Mouse (Mus musculus) MEL (cell line): ENCODE measurements around the gene Vipas39. TPM values are rescaled to one million over a fixed set of nuclear protein-coding genes. Genes with fewer than 3 reads are reported as not detected.

ENCODE experiments used
- DNase-seq: peaks from one replicate; pipeline ENCODE4 v3.0.0; 2011; ENCODE audit warnings: low read depth, low spot score
- H3K27ac ChIP-seq: 2 replicates; pipeline ENCODE4 v1.5.1; 2012; ENCODE audit warnings: low read depth, mild to moderate bottlenecking, control low read depth, low read length, moderate library complexity; ENCODE audit not compliant: control insufficient read depth
- H3K27me3 ChIP-seq, 2 experiments: fragments of 150-350 bp in 1 of 2; sonication (generic) in 1 of 2; 2 replicates each; pipeline ENCODE4 v1.6.1; 2012; ENCODE audit warnings: low read length in 2 of 2, mild to moderate bottlenecking in 2 of 2, improper control_type of control experiment in 1 of 2, moderate library complexity in 1 of 2; ENCODE audit not compliant: insufficient read depth in 2 of 2, control insufficient read depth in 1 of 2
- H3K36me3 ChIP-seq, 2 experiments: 2 replicates each; pipeline ENCODE4 v1.6.1; 2012 to 2014; ENCODE audit warnings: low read length in 2 of 2, improper control_type of control experiment in 1 of 2, inconsistent platforms in 1 of 2, mild to moderate bottlenecking in 1 of 2; ENCODE audit not compliant: insufficient read depth in 2 of 2, control insufficient read depth in 1 of 2
- H3K4me1 ChIP-seq, 2 experiments: fragments of 150-350 bp in 1 of 2; sonication (generic) in 1 of 2; 2 replicates each; pipeline ENCODE4 v1.6.1; 2012; ENCODE audit warnings: low read length in 2 of 2, improper control_type of control experiment in 1 of 2, mild to moderate bottlenecking in 1 of 2; ENCODE audit not compliant: insufficient read depth in 2 of 2, control insufficient read depth in 1 of 2
- H3K4me3 ChIP-seq, 2 experiments: fragments of 150-350 bp in 1 of 2; sonication (generic) in 1 of 2; 2 replicates each; pipeline ENCODE4 v1.5.1; 2012; ENCODE audit warnings: low read depth in 2 of 2, low read length in 2 of 2, mild to moderate bottlenecking in 2 of 2, moderate library complexity in 2 of 2, control low read depth in 1 of 2, improper control_type of control experiment in 1 of 2; ENCODE audit not compliant: control insufficient read depth in 1 of 2, insufficient read depth in 1 of 2
- H3K79me2 ChIP-seq: 2 replicates; pipeline ENCODE4 v1.6.1; 2012; ENCODE audit warnings: mild to moderate bottlenecking, low read length, moderate library complexity; ENCODE audit not compliant: control insufficient read depth, poor library complexity, insufficient read depth
- H3K9ac ChIP-seq: 2 replicates; pipeline ENCODE4 v1.6.1; 2012; ENCODE audit warnings: low read depth, mild to moderate bottlenecking, control low read depth, low read length, moderate library complexity; ENCODE audit not compliant: control insufficient read depth, poor library complexity, severe bottlenecking
- H3K9me3 ChIP-seq: fragments of 150-350 bp; sonication (generic); replicated peaks from 2 replicates; pipeline ENCODE4 v1.6.1; 2012; ENCODE audit warnings: mild to moderate bottlenecking, low read length, improper control_type of control experiment, moderate library complexity; ENCODE audit not compliant: insufficient read depth
- CHD2 ChIP-seq: IDR thresholded peaks from 2 replicates; pipeline ENCODE4 v1.6.1; 2011; ENCODE audit warnings: low read length, improper control_type of control experiment
- ELF1 ChIP-seq: IDR thresholded peaks from 2 replicates; pipeline ENCODE4 v1.6.1; 2014; ENCODE audit warnings: low read depth, mild to moderate bottlenecking, inconsistent platforms, low read length, improper control_type of control experiment, moderate library complexity
- EP300 ChIP-seq, 2 experiments: IDR thresholded peaks; 2 replicates each; pipeline ENCODE4 v1.6.1; 2011; ENCODE audit warnings: improper control_type of control experiment in 2 of 2, low read length in 2 of 2, low read depth in 1 of 2, mild to moderate bottlenecking in 1 of 2
- GABPA ChIP-seq: IDR thresholded peaks from 2 replicates; pipeline ENCODE4 v1.6.1; 2012; ENCODE audit warnings: low read depth, mild to moderate bottlenecking, inconsistent platforms, low read length, improper control_type of control experiment, moderate library complexity
- NELFE ChIP-seq: IDR thresholded peaks from 2 replicates; pipeline ENCODE4 v1.6.1; 2011; ENCODE audit warnings: low read depth, low read length, improper control_type of control experiment
- SIN3A ChIP-seq: IDR thresholded peaks from 2 replicates; pipeline ENCODE4 v1.6.1; 2012; ENCODE audit warnings: low read length, improper control_type of control experiment, inconsistent platforms
- ZKSCAN1 ChIP-seq: IDR thresholded peaks from 2 replicates; pipeline ENCODE4 v1.6.1; 2012; ENCODE audit warnings: low read depth, mild to moderate bottlenecking, inconsistent platforms, low read length, improper control_type of control experiment, moderate library complexity
- ZNF384 ChIP-seq: IDR thresholded peaks from 2 replicates; pipeline ENCODE4 v1.6.1; 2012; ENCODE audit warnings: low read depth, mild to moderate bottlenecking, inconsistent platforms, low read length, improper control_type of control experiment
- polyA plus RNA-seq, 2 experiments: library from polyadenylated mRNA; stranded (reverse) in 1 of 2; unstranded in 1 of 2; fragments of >175 nt in 1 of 2; fragments of >200 nt in 1 of 2; gene quantifications; 2 replicates each; pipeline versions ENCODE4 v1.2.1 to v1.2.4; 2012; ENCODE audit warnings: low replicate concordance in 2 of 2, low read depth in 1 of 2; ENCODE audit not compliant: insufficient read length in 2 of 2, insufficient read depth in 1 of 2, missing spikeins in 1 of 2
- total RNA-seq: library from RNA; depleted of rRNA; stranded (reverse); fragments of 300-350 nt; gene quantifications from 2 replicates; pipeline ENCODE4 v1.2.3, GENCODE M21; 2012; rRNA removed

Vipas39 gene
- total and polyA plus RNA-seq, 3 experiments = 19.7 to 23.0 TPM; not detected in 1

- H3K79me2 ChIP-seq = peaks cover 17% of the 10 kb centered on the region
- H3K27me3 ChIP-seq = no peaks in the 10 kb centered on the region
- no peak overlapping the region for H3K4me3 ChIP-seq
- DNase-seq = no peak
- no peak overlapping the region for H3K27ac ChIP-seq
- no peak overlapping the region for H3K9ac ChIP-seq
- TF ChIP-seq ZNF384 = 0 out of 2 replicates have a peak, but pooled peaks have one; percentile 41
- no peak for TF ChIP-seq SIN3A
- TF ChIP-seq CHD2 = no peak
- peaks cover 10 to 26% of the 10 kb centered on the region in 2 experiments for H3K4me1 ChIP-seq
- H3K36me3 ChIP-seq = peaks cover 0 to 29% of the 10 kb centered on the region in 2 experiments; a peak in 2 of 4 replicates
- H3K9me3 ChIP-seq = no peaks in the 10 kb centered on the region
These were observed 69.7 kb downstream of the Vipas39 start for GRCm38 (mm10) chr12:87196310-87196709.

- Histone ChIP-seq H3K27me3 (no peaks in the 10 kb centered on the region), H3K9ac (no peak overlapping the region), H3K27ac (no peak overlapping the region), H3K36me3 (peaks cover 0 to 29% of the 10 kb centered on the region in 2 experiments; a peak in 2 of 4 replicates), H3K79me2 (peaks cover 17% of the 10 kb centered on the region), H3K4me1 (peaks cover 12 to 31% of the 10 kb centered on the region in 2 experiments), H3K4me3 (no peak overlapping the region), H3K9me3 (no peaks in the 10 kb centered on the region)
- TF ChIP-seq ZKSCAN1 (no peak), GABPA (no peak)
- no peak for DNase-seq
These were observed 71.0 kb downstream of the Vipas39 start for GRCm38 (mm10) chr12:87195069-87195468.

GRCm38 (mm10) chr12:87193008-87193407 lies 73.0 kb downstream of the Vipas39 start:
- H3K79me2 ChIP-seq = peaks cover 7% of the 10 kb centered on the region; the same call in 1 of the 2 replicates
- no peak overlapping the region; the same call in 1 of the 2 replicates for H3K27ac ChIP-seq
- TF ChIP-seq NELFE (no peak), ELF1 (no peak), EP300 (IDR thresholded peaks at IDR 0.05; ENCODE audit: low read depth in 1 of 2, low read length in 2 of 2) (peak in 1 of 2 experiments; percentile 50; a peak in 2 of 4 replicates), GABPA (no peak)
- H3K36me3 ChIP-seq = peaks cover 0 to 27% of the 10 kb centered on the region in 2 experiments; a peak in 2 of 4 replicates
- H3K27me3 ChIP-seq = no peaks in the 10 kb centered on the region
- peaks cover 7 to 29% of the 10 kb centered on the region in 2 experiments for H3K4me1 ChIP-seq
- DNase-seq = peak; percentile 67
- peak overlapping the region; percentile 20; the same call in 1 of the 2 replicates for H3K9ac ChIP-seq
- H3K4me3 ChIP-seq = no peak overlapping the region
- H3K9me3 ChIP-seq = no peaks in the 10 kb centered on the region

Other genes with a start within 250 kb of the Vipas39 start
- gene Tmem63c, start 244.9 kb downstream of the Vipas39 start, total RNA-seq = 0.04 TPM in 1 of 2 replicates, not detected in the other
- not detected for gene Tmem63c, start 244.9 kb downstream of the Vipas39 start, polyA plus RNA-seq
- not detected in 2 replicates for gene Ngb, start 163.7 kb downstream of the Vipas39 start, total RNA-seq
- gene Ngb, start 163.7 kb downstream of the Vipas39 start, polyA plus RNA-seq = not detected
- 16.3 and 18.0 TPM in 2 replicates for gene Gstz1, start 119.1 kb downstream of the Vipas39 start, total RNA-seq
- gene Gstz1, start 119.1 kb downstream of the Vipas39 start, polyA plus RNA-seq = 10 to 100 TPM in 1 of 2 experiments, not detected in 1; 33.3 TPM
- 10.2 and 11.1 TPM in 2 replicates for gene Pomt2, start 118.3 kb downstream of the Vipas39 start, total RNA-seq
- 10 to 100 TPM in 1 of 2 experiments, not detected in 1; 12.9 TPM for gene Pomt2, start 118.3 kb downstream of the Vipas39 start, polyA plus RNA-seq
- 0.20 and 0.62 TPM in 2 replicates for gene Samd15, start 66.5 kb downstream of the Vipas39 start, total RNA-seq
- gene Samd15, start 66.5 kb downstream of the Vipas39 start, polyA plus RNA-seq = 10 to 100 TPM in 1 of 2 experiments, not detected in 1; 24.0 TPM
- gene Tmed8, start 65.8 kb downstream of the Vipas39 start, total RNA-seq = 4.7 and 5.0 TPM in 2 replicates
- gene Tmed8, start 65.8 kb downstream of the Vipas39 start, polyA plus RNA-seq = 1 to 10 TPM in 1 of 2 experiments, not detected in 1; 6.9 TPM
- 0.19 and 0.23 TPM in 2 replicates for gene Noxred1, start 27.5 kb downstream of the Vipas39 start, total RNA-seq
- gene Noxred1, start 27.5 kb downstream of the Vipas39 start, polyA plus RNA-seq = under 1 TPM in 1 of 2 experiments, not detected in 1; 0.17 TPM
- 414 and 424 TPM in 2 replicates for gene Ahsa1, start 223 bp upstream of the Vipas39 start, total RNA-seq
- 100 to 1,000 TPM in 1 of 2 experiments, not detected in 1; 403 TPM for gene Ahsa1, start 223 bp upstream of the Vipas39 start, polyA plus RNA-seq
- gene Ism2, start 33.4 kb upstream of the Vipas39 start, total RNA-seq = not detected in 2 replicates
- not detected for gene Ism2, start 33.4 kb upstream of the Vipas39 start, polyA plus RNA-seq
- gene Sptlc2, start 122.1 kb upstream of the Vipas39 start, total RNA-seq = 61.6 and 64.6 TPM in 2 replicates
- gene Sptlc2, start 122.1 kb upstream of the Vipas39 start, polyA plus RNA-seq = 10 to 100 TPM in 1 of 2 experiments, not detected in 1; 75.9 TPM
- 166 and 174 TPM in 2 replicates for gene Slirp, start 177.6 kb upstream of the Vipas39 start, total RNA-seq
- 100 to 1,000 TPM in 1 of 2 experiments, not detected in 1; 182 TPM for gene Slirp, start 177.6 kb upstream of the Vipas39 start, polyA plus RNA-seq
- gene Alkbh1, start 177.8 kb upstream of the Vipas39 start, total RNA-seq = 31.4 and 41.4 TPM in 2 replicates
- gene Alkbh1, start 177.8 kb upstream of the Vipas39 start, polyA plus RNA-seq = 10 to 100 TPM in 1 of 2 experiments, not detected in 1; 48.9 TPM
- 88.1 and 108 TPM in 2 replicates for gene Snw1, start 206.0 kb upstream of the Vipas39 start, total RNA-seq
- gene Snw1, start 206.0 kb upstream of the Vipas39 start, polyA plus RNA-seq = 10 to 100 TPM; 40.8 to 92.1 TPM
- gene Gm5788, start 228.5 kb upstream of the Vipas39 start, total RNA-seq = not detected in 2 replicates
- not detected for gene Gm5788, start 228.5 kb upstream of the Vipas39 start, polyA plus RNA-seq
- not detected in 2 replicates for gene Gm8300, start 248.1 kb upstream of the Vipas39 start, total RNA-seq
- under 1 TPM in 1 of 2 experiments, not detected in 1; 0.07 TPM for gene Gm8300, start 248.1 kb upstream of the Vipas39 start, polyA plus RNA-seq